Comparison of ENCODE assay signal across 9 mouse cellular contexts in the genomic region with DNA sequence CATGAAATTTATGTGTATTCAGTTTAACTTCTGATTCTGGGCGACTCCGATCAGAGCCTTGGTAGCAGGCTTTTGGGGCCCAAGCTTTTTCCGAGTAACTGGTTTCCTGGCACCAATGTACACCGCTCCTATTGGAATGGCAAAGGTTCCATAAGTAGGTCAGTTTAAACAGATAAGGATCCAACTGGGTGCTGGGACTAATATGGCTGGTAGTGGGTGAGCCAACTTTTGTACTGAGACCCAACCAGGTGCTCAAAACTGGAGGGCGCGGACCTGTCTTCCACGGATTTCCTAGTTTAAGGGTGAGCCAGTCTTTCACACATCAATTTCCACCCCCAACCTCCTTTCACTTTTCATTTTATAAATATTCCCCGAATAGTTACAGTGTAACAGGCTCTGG. TPM values are rescaled to one million over a fixed set of nuclear protein-coding genes. Genes with fewer than 3 reads are reported as not detected.
DNase-seq lines count a peak whose midpoint lies in the region; ATAC-seq and TF ChIP-seq lines count a peak whose summit lies in the region.
"Had no signal": no experiment of that assay in that cellular context is flagged by ENCODE, and none has a peak within 500 bp of the region (broad histone marks: within the 10 kb centered on the region; RNA-seq: fewer than 3 reads in every experiment).

No protein-coding gene starts in this region.

- TF ChIP-seq CTCF in left cerebral cortex, adult 2 months (IDR thresholded peaks at IDR 0.05): no peak
- no peak for TF ChIP-seq CTCF in cortical plate, adult 2 months (IDR thresholded peaks at IDR 0.05; ENCODE audit: extremely low read depth, insufficient read depth, low read length)

- peaks cover 24% of the 10 kb centered on the region for H3K36me3 ChIP-seq in intestine, embryonic 14.5 days (ENCODE audit: control insufficient read depth, insufficient read depth, low read length)
- peaks cover 22% of the 10 kb centered on the region for H3K36me3 ChIP-seq in neural tube, embryonic 13.5 days

- 67% methylated on average over 8 of the region's 8 CpGs for WGBS in intestine, embryonic 14.5 days
- WGBS in neural tube, embryonic 13.5 days: 79% methylated on average over 8 of the region's 8 CpGs

- DNase-seq in left cerebral cortex, adult 2 months (ENCODE audit: extremely low spot score in 1 of 2, low spot score in 2 of 2): no peak
- DNase-seq in left cerebral cortex, postnatal 10 days (ENCODE audit: extremely low spot score in 1 of 2, low spot score in 2 of 2): no peak
- DNase-seq in intestine, embryonic 14.5 days (ENCODE audit: low spot score): no peak
- DNase-seq in right cerebral cortex, postnatal 14 days: no peak
- DNase-seq in embryo, embryonic 10.5 days (ENCODE audit: low spot score): no peak

- peak overlapping the region; percentile 95; the same call in 1 of the 2 replicates for H3K27ac ChIP-seq in left cerebral cortex, adult 2 months
- no peak overlapping the region for H3K27ac ChIP-seq in cortical plate, adult 2 months (ENCODE audit: insufficient read depth, low read length)
- peak overlapping the region; percentile 96; the same call in 1 of the 2 replicates for H3K27ac ChIP-seq in intestine, embryonic 14.5 days (ENCODE audit: low read depth)
- H3K27ac ChIP-seq in neural tube, embryonic 13.5 days (replicated peaks): no peak overlapping the region

- peak overlapping the region; percentile 83 for H3K9ac ChIP-seq in intestine, embryonic 14.5 days (ENCODE audit: low read length)
- peak overlapping the region; percentile 89 for H3K9ac ChIP-seq in neural tube, embryonic 13.5 days

- no peaks in the 10 kb centered on the region for H3K27me3 ChIP-seq in intestine, embryonic 14.5 days (replicated peaks; ENCODE audit: control insufficient read depth, insufficient read depth, low read length)
- H3K27me3 ChIP-seq in neural tube, embryonic 13.5 days: no peaks in the 10 kb centered on the region

- intact Hi-C loops in left cerebral cortex, adult 2 months (cut with DNase I): loop anchor here (10.0 kb wide), 1 partner anchor 960 kb away; a partner anchor contains a TSS
- intact Hi-C loops in left cerebral cortex, postnatal 10 days (cut with DNase I): loop anchor here (10.0 kb wide), 2 partner anchors 120 to 300 kb away; no protein-coding TSS in a partner anchor

- peak overlapping the region; percentile 69 for H3K4me3 ChIP-seq in left cerebral cortex, adult 2 months
- peak overlapping the region; percentile 87 for H3K4me3 ChIP-seq in cortical plate, adult 2 months (ENCODE audit: insufficient read depth, low read length)
- peak overlapping the region; percentile 83 for H3K4me3 ChIP-seq in intestine, embryonic 14.5 days (ENCODE audit: low read depth, low read length)
- H3K4me3 ChIP-seq in neural tube, embryonic 13.5 days: peak overlapping the region; percentile 91

- no peaks in the 10 kb centered on the region for H3K9me3 ChIP-seq in intestine, embryonic 14.5 days (ENCODE audit: control insufficient read depth, low read length)
- H3K9me3 ChIP-seq in neural tube, embryonic 13.5 days: no peaks in the 10 kb centered on the region

- no peak for TF ChIP-seq POLR2A in cortical plate, adult 2 months (IDR thresholded peaks at IDR 0.05; ENCODE audit: extremely low read depth, insufficient read depth, low read length)

- H3K4me2 ChIP-seq in intestine, embryonic 14.5 days (ENCODE audit: low read length): peak overlapping the region; percentile 86
- peak overlapping the region; percentile 76 for H3K4me2 ChIP-seq in neural tube, embryonic 13.5 days

- no peak for ATAC-seq in intestine, embryonic 14.5 days (replicated peaks; ENCODE audit: low FRiP score, low TSS enrichment, low read depth)
- no peak for ATAC-seq in neural tube, embryonic 13.5 days (ENCODE audit: low read depth)
- ATAC-seq in activated CD4-positive, CD25-positive, alpha-beta regulatory T cell, adult 4 months: no peak

- H3K4me1 ChIP-seq in cortical plate, adult 2 months (ENCODE audit: control insufficient read depth, insufficient read depth, low read length): peaks cover 2% of the 10 kb centered on the region; the same call in 1 of the 2 replicates
- H3K4me1 ChIP-seq in intestine, embryonic 14.5 days (replicated peaks; ENCODE audit: control insufficient read depth, insufficient read depth, low read length): peaks cover 20% of the 10 kb centered on the region
- H3K4me1 ChIP-seq in neural tube, embryonic 13.5 days (replicated peaks): peaks cover 34% of the 10 kb centered on the region

RNA-seq across cellular contexts. Expression of a gene that starts 1.2 kb away (rescaled TPM):
- 100 to 1,000 TPM in 1 of 2 experiments, 10 to 100 TPM in 1; 96.7 to 102 TPM for total RNA-seq in left cerebral cortex, adult 2 months (2021)
- total RNA-seq in left cerebral cortex, postnatal 10 days (2021): 100 to 1,000 TPM; 198 to 208 TPM
- 106 and 107 TPM in 2 replicates for polyA plus RNA-seq in cortical plate, adult 2 months (2012; rRNA removed)
- polyA plus RNA-seq in intestine, embryonic 14.5 days (2014; fragmentation: Nextera tagmentation; extraction: Ambion mirVana): 551 and 575 TPM in 2 replicates
- polyA plus RNA-seq in neural tube, embryonic 13.5 days (2015; fragmentation: Nextera tagmentation; extraction: Ambion mirVana): 295 and 303 TPM in 2 replicates
- polyA plus RNA-seq in activated CD4-positive, CD25-positive, alpha-beta regulatory T cell, adult 4 months (2017; shearing (Covaris generic)): 100 to 1,000 TPM; 170 to 200 TPM

RNA-seq across cellular contexts. Expression of a gene that starts 38.9 kb away (rescaled TPM):
- total RNA-seq in left cerebral cortex, adult 2 months (2021): under 1 TPM; 0.27 to 0.42 TPM
- under 1 TPM; 0.11 to 0.28 TPM for total RNA-seq in left cerebral cortex, postnatal 10 days (2021)
- 0.27 and 0.32 TPM in 2 replicates for polyA plus RNA-seq in cortical plate, adult 2 months (2012; rRNA removed)
- polyA plus RNA-seq in intestine, embryonic 14.5 days (2014; fragmentation: Nextera tagmentation; extraction: Ambion mirVana): 5.7 and 6.1 TPM in 2 replicates
- polyA plus RNA-seq in neural tube, embryonic 13.5 days (2015; fragmentation: Nextera tagmentation; extraction: Ambion mirVana): 0.23 and 0.35 TPM in 2 replicates
- 10 to 100 TPM; 14.3 to 17.3 TPM for polyA plus RNA-seq in activated CD4-positive, CD25-positive, alpha-beta regulatory T cell, adult 4 months (2017; shearing (Covaris generic))

RNA-seq across cellular contexts. Expression of a gene that starts 53.9 kb away (rescaled TPM):
- not detected for total RNA-seq in left cerebral cortex, adult 2 months (2021)
- not detected for total RNA-seq in left cerebral cortex, postnatal 10 days (2021)
- not detected in 2 replicates for polyA plus RNA-seq in cortical plate, adult 2 months (2012; rRNA removed)
- not detected in 2 replicates for polyA plus RNA-seq in intestine, embryonic 14.5 days (2014; fragmentation: Nextera tagmentation; extraction: Ambion mirVana)
- not detected in 2 replicates for polyA plus RNA-seq in neural tube, embryonic 13.5 days (2015; fragmentation: Nextera tagmentation; extraction: Ambion mirVana)
- not detected for polyA plus RNA-seq in activated CD4-positive, CD25-positive, alpha-beta regulatory T cell, adult 4 months (2017; shearing (Covaris generic))
- polyA plus RNA-seq: brain, embryonic 14.5 days had no signal

Comparison
In these comparisons a context has a peak if more than half of its experiments do, and no peak if none do; other contexts are left out.
1. H3K27ac ChIP-seq: peak in left cerebral cortex, adult 2 months (single experiment) and intestine, embryonic 14.5 days (single experiment); none in cortical plate, adult 2 months (single experiment) and neural tube, embryonic 13.5 days (single experiment).
2. Peak in every context shown above with its lines, with median percentiles within 50 percentile points of each other: H3K4me3 ChIP-seq.